Mouse (Mus musculus): ENCODE data around the gene Uvssa.
"Not testable (repeated sequence)": the region's sequence is repeated elsewhere in the genome, so short reads cannot be mapped to it uniquely, and the experiment has no call there.

Uvssa gene

DNA sequence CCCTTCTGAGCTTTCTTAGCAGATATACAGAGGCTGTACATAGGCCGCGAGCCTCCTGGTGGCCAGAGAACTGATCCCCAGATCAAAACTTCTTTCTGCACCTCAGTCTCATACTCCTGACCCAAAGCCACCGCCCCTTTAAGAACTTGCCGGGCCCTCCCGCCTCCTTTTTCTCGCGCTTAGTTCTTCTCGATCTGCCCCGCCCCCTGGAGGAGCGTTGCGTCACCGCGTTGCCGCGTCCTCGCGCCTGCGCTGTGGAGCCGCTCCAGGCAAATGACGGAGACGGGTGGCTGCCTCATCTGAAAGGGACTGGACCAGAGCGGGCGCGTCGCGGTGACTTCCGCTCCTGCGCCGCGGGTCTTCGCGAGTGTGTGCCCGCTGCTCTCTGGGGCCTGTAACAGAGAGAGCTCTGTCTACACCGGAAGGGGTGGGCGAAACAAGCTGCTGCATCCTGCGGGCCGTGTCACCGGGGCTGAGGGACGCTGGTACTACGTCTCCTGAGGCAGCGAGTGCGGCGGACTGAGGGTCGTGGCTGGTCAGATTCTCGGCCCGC lies at the start of gene Uvssa:
Gene Uvssa, plus strand, starts transcription at position 248 of the 553 bp plus-strand sequence.
- peak; percentile 99 for DNase-seq

DNA sequence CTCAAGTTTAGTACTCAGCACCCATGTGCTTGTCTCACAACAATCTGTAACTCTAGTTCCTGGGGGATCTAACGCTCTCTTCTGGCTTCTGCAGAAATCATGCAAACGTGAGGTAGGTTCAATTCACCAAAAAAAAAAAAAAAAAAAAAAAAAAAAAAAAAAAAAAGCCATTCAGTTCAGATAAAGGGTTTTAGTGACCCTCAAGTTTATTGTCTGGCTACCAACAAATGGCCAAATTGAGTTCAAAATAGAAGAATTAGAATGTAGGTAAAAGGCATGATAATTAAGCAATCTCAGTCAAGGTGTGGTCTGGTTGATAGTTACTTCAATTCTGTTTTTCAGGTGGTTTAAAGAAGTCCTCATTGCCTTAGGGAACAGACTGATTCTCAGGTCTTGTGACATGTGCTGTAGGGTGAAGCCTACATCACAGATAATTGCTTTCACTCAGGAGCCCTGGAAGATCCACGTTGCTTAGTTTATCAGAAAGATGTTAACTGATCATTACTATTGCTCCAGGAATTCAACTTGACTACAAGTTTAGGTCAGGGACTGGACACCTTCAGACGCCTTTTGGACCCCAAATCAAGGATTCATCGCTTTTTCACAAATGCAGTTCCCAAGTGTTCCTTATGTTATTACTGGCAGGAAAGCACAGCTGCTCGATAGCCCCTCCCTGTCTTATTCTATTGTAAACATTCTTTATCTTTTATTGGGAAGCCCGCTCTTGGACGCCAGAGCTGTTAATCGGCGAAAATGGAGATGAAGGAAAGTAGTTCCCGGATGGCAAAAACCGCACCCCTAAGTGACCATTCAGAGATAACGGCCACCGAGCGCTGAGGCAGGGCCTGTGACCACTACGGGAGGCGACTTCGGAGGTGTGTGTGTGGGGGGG lies 43.7 kb upstream of the Uvssa start:
- DNase-seq: no peak

DNA sequence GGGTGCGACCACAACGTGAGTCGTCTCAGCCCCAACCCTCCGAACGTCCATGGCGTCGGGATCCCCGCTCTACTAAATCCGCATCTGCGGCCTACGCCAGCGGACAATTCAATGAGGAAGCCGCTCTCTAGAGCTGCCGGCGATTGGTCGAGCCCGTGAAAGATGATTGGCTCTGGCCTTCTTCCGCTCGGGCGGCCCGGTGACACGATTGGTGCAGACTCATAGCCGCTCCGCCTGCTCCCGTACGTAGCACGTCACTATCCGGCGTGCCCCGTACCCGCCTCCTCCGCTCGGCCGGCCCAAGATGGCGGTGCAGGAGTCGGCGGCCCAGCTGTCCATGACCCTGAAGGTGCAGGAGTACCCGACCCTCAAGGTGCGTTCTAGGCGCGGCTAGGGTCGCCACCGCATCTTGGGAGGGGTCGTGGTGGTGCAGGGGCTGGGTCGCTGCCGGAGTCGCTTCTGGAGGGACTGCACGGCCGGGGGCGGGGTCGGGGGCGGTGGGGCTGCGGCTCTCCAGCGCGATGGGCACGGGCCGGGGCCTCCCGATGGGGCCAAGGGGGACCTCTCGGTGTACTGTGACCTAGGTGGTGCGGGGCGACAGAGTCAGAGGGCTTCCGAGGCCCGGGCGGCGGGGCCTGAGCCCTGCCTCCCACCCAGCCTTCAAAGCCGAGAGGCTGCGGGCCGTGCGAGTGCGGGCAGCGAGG lies 42.9 kb upstream of the Uvssa start, which contains the start of gene Maea:
Gene Maea, plus strand, starts transcription at position 237 of the 704 bp plus-strand sequence.
- peak; percentile 97 for DNase-seq

DNA sequence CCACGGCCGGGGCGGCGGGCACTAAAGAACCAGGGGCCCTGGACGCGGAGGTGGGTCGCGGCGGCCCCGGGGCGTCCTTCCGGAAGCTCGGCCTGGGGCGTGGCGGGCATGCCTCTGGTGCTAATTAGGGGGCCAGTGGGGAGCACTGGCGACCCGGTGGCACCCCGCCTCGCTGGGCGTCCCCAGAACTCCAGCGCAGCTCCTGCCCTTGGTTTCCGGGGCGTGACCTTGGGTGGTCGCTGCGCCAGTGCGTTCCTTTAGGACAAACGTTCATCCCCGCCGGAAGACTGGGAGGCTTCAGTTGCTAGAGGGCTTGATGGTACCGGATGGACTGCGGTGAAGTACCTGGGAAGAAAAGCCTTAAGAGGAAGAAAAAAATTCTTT lies 42.4 kb upstream of the Uvssa start:
- no peak for DNase-seq

DNA sequence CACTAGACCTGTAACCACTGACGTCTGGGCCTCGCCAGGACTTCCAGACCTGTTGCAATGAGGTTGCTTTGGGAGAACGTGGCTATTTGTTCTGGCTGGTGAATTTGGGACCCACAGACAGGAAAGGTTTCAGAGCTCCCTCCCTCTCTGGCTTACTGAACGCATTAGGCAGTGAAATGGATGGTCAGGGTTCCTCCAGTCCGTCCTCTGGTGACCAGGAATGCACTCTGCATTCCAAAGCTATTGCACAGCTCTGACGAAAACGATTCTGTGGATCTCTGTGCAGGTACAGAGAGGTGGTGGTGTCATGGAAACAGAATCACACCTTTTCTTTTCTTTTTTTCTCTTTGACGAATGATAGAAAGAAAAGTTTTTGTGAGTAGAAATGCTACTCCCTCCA lies 41.1 kb upstream of the Uvssa start:
- DNase-seq: no peak

DNA sequence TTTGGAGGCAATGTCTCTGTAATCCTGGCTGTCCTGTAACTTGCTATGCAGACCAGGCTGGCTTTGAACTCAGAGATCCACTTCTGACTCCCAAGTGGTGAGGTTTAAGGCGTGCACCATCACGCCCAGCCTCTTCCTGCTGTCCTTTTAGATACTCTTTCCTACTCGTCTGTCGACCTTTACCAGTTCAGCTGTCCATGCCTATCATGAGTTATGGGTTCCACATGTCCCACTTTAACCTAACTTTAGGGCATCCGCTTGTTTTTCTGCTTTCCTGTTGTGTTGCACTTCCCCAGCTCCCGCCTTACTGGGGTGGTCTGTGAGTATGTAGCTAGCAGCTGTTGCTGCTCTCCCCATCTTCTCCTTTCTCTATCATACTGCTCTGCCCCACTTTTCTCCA lies 37.2 kb upstream of the Uvssa start:
- no peak for DNase-seq

DNA sequence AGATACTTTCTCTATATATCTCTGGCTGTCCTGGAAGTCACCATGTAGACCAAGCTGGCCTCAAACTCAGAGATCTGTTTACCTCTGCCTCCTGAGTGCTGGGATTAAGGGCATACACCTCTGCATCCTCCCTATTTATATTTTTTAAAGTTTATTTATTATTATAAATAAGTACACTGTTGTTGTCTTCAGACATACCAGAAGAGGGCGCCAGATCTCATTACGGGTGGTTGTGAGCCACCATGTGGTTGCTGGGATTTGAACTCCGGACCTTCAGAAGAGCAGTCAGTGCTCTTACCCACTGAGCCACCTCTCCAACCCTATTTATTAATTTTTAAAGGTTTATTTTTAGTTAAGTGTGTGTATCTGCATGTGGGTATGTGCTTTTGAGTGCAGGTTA lies 36.1 kb upstream of the Uvssa start:
- not testable (repeated sequence) for DNase-seq

DNA sequence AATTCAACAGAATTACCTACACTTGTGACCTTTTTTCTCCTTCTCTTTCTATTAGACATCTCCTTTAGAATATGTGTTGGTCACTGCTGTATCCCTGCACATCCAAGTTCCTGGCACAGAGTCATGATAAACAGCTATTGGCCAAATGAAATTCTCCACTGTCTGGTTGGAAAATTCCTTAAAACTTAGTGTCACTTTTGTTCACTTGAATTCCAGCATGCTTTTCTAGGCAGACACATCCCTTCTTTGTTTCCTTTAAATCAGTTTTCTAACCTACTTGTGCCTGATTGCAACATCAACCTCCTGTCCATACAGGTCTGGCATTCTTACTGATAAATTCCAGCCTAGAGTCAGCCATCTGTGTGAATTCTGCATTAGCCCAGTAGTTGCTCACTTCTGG lies 35.5 kb upstream of the Uvssa start:
- no peak for DNase-seq

DNA sequence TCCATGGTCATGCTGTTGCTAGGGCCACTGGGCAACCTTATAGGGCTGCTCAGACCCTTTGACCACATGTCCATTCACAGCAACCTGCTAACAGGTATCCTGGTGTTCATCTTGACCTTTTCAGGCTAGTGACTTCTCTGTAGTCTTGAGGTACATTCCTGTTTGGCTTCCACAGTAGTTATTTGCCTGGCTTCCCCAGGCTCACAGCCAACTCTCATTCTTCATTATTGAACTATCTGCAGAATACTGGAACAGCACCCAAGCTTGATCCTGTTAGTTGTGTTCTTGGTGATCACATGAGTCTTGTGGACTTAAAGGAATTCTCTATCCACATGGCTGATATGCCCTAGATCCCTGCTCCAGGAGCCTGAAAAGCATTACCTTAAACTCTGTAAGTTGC lies 34.8 kb upstream of the Uvssa start:
- DNase-seq: peak; percentile 70

DNA sequence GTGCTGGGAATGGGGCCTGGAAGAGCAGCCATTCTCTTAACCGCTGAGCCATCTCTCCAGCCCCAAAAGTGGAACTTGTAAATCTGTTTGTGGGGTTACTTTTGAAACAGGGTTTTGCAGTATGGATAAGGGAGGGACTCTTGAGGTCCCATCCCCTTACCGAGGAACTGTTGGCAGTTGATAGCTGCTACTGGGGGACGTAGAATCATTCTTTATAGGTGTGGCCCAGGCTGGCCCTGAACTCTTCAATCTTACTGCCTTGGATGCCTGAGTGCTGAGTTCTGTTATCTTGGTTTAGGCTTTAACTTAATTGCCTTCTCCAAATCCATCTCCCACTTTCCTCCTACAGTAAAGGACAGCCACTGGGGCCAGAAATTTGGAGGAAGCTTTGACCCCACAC lies 34.3 kb upstream of the Uvssa start:
- no peak for DNase-seq

DNA sequence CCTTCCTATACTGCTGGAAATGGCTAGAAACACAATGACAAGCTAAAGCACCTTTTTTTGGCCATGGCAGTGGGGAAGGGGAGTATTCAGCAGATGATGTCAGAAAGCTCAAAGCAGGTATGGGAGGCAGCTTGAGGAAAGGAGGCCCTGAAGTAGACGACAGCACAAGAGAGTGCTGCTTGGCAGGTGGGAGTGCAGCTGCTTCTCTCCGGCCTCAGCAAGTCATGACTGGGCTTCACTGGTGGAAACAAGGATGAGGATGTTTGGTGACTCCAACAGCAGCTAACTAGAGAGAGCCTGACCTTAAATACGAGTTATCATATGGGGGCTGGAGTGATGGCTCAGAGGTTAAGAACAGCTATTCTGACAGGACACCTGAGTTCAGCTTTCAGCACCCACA lies 30.7 kb upstream of the Uvssa start:
- no peak for DNase-seq

DNA sequence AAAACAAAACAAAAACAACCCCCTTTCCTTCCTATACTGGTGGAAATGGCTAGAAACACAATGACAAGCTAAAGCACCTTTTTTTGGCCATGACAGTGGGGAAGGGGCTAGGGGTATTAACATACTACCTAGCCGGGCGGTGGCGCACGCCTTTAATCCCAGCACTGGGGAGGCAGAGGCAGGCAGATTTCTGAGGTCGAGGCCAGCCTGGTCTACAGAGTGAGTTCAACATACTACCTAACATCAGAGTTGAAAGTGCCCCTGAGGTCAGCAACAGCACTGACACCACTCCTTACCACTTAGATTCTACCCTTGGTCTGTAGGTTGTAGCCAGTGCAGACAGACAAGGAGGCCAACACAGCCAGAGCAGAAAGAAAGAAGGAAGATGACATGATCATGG lies 29.1 kb upstream of the Uvssa start:
- DNase-seq: no peak

DNA sequence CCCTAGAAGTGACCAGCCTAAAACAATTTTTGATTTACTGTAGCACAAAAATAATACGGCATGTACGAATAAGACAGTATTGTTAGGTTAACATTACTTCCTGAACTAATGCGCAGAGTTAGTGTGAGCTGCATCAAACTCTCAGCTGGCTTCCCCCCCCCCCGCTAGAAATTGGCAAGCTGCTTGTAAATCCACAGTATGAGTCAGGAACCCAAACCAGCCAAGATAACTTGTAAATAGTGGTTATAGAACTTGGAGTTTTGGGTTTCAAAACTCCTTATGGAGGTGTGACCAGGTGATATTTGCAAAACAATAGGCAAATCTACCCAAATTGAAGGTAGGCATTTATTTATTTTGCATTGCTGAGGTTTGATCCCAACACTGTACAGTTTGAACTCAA lies 28.6 kb upstream of the Uvssa start:
- DNase-seq: no peak

DNA sequence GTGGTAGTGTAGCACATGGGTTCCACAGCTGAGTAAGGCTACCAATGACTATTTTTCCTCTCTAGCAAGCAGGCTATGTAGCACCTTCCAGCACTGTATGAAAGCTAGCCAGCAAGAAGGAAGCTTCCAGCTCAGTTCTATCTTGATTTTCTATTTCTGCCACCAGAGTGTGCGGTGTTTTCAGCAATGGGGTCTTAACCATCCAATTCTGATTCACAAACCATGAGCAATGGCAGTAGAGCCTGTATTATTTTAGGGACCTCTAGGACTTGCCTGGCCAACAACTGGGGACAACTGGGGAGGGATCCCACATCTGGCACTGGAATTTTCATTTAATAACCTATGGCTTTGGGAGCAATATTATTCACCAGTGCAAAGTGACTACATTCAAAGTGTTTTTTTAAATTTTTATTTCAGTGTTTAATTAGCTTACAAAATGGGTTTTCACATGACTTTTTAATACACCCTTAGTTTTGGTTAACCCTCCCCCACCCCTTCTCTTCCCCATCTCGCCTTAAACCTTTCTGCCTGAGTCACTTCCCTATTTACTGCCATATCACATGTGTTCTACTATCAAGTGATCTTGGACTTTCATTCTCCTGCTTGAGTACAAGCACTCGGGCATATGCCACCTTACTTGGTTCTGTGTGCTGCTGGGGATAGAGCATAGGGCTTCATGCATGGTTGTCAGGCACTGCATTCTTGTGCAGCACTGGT lies 26.6 kb upstream of the Uvssa start:
- DNase-seq: no peak

DNA sequence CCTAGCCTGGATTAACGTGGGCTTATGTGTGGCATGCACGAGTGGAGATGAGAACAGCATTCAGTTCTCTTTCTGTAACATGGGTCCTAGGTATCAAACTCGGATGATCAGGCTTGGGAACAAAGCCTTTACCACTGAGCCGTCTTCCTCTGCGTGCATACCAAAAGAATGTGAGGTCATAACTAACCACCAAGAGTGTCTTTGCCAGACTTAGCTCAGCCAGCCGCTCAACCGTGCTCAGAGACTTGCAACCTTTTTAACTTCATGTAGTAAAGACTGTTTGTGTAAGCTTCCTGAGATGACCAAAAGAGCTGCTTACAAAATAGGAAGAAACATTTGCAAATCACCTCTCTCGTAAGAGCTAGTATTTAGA lies 26.1 kb upstream of the Uvssa start:
- no peak for DNase-seq

DNA sequence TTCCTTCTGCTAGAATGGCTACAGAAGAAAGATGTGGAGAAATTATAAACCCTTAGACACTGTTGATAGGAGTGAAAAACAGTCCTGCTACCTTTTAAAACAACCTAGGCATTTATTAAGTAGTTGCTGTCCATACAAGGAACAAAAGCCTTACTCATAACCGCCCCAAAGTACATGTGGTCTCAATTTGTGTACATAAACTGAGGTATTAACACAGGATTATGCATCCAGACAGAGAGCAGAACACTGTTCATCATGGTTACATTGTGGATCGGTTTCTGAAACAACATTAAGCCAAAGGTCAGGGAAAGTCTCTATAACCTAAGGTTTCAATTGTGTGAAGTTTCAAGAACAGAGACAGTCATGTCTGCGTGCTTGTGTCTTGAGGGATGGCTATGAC lies 25.3 kb upstream of the Uvssa start:
- DNase-seq: no peak

DNA sequence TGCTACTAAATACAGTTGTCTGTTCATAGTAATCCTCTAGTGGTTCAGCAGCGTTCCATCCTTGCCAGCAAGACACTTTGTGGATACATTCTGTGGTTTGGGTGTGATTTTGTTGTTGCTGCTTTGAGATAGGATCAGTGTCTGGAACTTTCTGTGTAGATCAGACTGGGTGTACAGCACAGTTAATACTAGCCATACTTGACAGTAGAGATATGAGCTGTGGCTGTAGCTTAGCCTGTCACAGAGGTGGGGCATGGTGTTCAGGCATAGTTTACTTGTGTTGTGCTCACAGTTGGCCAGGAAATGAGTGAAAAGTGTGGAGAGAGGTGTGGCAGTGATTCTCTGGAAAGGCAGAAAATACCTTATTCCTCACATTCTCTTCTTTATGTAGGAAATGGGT lies 20.9 kb upstream of the Uvssa start:
- DNase-seq: no peak

DNA sequence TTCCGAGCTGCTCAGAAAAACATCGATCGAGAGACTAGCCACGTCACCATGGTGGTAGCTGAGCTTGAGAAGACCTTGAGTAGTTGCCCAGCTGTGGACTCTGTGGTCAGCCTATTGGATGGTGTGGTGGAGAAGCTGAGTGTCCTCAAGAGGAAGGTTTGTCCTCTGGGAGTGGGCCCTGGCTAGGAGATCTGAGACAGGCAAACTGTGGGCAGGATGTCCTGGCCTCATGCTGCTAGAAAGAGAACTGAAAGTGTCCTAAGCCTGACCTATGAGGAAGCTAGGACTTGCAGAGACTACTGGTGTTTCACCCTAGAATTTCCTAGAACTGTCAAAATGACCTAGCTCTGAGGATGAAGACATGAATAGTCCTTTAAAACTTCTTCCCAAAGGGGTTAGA lies 19.9 kb upstream of the Uvssa start:
- DNase-seq: no peak

DNA sequence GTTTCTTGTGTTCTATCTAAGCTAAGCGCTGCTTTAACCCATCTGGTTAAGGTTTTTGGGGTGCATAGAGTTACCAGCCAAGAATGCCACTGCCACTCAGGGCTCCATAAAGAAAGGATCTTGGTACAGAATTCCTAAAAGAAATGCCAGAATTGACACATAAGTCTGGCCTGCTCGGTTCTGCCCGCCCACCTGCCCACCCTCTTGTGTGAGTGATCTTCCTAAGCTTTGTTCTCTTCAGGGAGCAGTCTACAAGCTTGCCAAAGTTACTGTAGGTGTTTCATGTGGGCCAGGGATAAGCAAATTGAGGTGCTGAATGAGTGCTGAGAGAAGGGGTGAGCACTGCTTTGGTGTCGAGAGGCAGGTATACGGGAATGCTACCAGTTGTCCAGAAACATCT lies 15.1 kb upstream of the Uvssa start:
- DNase-seq: no peak

DNA sequence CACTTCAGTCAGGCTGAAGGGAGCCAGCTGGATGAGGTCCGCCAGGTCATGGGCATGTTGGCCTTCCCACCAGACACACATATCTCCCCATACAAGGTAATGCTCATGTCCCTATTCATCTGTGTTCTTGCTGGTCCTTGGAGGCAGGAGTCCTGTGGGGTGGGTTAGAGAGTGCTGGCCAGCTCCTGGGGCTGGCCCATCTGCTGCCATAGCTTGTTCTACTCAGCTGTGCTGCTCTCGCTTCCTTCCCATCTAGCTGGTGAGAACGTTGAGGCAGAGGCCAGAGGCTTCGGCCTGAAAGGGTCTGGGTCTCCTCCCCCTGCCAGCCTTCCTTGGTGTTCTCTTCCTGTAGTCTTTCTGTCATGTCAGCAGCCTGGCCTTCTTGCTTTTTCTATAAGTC lies 9.7 kb upstream of the Uvssa start:
- DNase-seq: no peak

DNA sequence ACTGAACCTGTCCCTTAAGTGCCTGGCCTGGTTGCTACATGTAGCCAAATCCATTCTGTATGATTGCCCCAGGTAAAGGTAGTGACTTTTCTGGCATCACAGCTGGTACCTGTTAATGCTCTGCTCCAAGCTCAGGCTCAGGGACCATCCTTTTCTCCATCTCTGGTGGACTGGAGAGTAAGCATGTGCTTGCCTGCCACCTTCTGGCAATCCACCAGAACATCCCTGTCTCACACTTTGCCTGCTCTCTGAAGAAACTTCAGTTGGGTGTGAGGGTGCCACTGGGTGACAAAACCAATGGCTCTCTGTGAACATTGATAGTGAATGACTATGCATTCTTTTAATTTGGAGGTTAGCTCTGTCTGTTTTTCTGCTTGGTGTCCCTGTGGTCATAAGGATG lies 7.2 kb upstream of the Uvssa start:
- peak; percentile 30 for DNase-seq

DNA sequence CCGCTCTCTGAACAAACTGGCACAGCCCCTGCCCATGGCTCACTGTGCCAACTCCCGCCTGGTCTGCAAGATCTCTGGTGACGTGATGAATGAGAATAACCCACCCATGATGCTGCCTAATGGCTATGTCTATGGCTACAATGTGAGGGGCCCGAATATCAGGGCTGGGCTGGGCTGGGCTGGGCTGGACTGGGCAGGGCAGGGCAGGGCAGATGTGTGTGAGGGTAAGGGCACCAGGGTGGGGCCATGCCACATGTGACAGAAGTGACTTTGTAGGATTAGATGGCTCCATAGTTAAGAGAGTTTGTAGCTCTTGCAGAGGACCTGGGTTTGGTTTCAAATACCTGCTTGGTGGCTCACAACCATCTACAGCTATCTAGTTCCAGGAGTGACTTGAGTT lies 6.7 kb upstream of the Uvssa start:
- DNase-seq: no peak

DNA sequence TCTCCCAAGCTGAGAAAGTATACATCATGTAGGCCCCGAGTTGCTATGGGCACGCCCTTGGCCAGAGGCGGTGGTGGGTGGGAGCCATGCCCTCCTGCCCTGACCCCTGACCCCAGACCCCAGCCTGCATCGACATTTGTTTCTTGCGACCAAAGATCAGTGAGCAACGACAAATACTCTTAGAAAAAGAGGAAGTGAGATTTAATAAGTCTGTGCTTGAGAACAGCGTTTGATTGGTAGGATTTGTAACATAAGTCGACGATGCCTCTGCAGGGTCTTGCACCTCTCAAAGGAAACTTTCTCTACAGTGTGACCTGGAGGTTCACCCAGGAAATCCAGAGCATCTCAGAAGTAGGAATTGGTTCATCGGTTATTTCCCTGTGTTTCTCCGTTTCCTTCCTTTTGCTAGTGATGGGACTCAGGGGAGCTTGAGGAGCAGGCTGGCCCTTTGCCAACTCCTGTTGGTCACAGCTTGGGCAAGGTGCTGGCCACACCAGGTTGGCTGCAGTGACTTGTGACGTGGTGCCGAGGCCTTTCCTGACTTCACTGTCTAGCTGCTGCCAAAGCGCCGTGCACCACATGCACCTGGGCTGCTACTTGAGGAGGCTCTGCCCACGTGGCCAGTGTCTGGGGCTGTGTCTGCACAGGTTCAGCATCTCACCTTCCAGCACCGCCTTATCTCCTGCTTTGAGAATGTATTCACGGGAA lies 5.9 kb upstream of the Uvssa start:
- no peak for DNase-seq
